Mouse (Mus musculus): ENCODE results near the gene Tecrl. TPM values are rescaled to one million over a fixed set of nuclear protein-coding genes. Genes with fewer than 3 reads are reported as not detected.

The Tecrl gene
- not detected in 4 replicates for total RNA-seq (2023; ENCODE audit: inconsistent age)

DNA sequence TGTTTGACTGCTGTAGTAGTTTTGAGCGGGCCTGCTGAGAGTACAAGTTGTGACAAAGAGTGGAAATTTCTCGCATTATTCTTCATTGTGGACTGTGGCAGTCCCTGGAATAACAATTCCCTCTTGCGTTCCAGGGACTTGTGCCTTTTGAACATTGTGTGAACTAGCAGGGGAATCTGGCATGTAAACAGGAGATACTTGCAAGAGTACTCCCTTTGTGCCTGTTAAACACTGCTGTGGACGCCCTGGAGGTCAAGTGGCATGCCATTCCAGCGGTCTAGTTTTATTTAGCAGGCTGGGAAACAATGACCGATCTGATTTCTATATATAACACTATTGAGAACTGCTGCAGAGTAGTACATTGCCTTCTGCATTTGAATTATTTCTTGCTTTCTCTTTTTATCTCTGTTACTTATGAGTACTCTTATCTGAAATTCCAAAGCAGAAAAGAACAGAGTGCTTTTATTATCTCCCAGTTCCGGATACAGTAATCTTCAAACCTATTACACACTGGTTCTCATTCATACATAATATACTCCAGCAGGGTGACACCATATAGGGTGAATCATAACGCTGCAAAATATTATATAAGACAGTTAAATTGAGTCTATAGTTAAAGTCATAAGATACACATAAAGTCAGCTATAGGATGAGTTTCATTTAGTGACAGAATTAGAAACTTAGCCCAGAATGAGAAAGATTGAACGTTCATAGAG is at the start of gene Tecrl:
Tecrl (minus strand) TSS at position 350 of the 716 bp plus-strand sequence.

